Mouse (Mus musculus): ENCODE data around the gene Slc2a5.

The Slc2a5 gene

GRCm38 (mm10) chr4:150119055-150119454, at the start of gene Slc2a5:
TSS of gene Slc2a5 (plus strand) at chr4:150119283.
- DNase-seq = no peak

DNA sequence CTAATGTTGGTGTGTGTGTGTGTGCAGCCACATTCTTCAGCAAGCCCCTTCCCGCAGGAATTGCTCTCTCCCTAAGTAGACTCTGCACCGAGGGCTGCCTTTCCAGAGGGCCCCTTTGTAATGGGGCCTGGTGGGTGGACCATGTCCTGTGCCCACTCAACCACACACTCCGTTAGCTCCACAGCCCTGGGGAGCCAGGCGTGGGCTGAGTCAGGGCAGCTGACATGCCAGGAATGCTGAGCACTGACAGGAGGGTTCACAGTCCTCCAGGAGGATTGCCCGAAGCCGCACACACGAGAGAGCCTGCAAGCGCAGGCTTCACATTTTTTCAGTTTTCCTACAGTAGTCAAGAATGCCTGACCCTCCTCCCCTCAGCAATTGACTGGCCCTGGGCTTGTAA, 48.9 kb upstream of the Slc2a5 start:
- DNase-seq = peak; percentile 30 to 38

DNA sequence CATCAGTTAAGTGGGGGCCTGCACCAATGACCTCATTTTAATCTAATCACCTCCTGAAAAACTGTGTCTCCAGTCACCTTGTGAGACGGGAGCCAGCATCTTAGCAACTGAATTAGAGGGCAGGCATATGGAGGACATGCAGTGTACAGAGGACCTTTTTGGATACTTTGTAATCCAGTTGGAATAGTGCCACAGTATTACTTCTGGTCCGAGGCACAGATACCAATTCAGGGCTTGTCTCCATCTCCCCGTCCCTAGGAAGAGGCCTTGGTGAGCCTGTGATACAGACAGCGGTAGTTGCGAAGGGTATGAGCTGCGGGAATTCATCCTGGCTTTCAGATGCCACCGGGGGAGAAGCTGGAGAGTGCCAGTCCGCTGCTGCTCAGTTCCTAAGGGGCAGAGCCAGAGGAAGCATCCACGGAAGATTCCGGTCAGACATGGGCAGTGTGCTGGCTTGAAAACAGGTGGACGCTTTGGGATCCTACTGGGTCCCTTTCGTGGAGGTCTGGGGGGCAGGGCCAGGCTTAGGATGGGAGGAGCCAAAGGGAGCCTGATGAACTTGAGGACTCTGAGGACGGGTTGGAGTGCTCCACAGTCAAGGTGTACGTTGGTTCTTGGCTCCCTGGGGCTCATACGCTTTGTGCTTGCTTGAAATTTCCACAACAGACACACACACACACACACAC, 46.5 kb upstream of the Slc2a5 start:
- no peak for DNase-seq

DNA sequence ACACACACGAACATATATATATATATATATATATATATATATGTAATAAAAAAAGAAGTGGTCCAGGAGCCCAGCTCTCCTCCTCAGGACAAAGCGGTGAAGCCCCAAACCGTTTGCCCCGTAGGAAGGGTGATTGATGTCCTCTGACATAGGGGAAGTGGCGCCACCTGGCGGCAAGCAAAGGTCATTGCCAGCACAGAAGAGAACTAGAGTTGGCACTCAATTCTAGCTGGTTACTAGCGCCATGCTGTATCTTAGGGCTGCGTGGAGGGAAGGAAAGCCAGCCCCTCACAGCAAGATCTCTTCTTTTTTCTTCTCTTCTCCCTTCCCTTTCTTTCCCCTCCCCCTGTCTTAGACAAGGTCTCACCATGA, 46.0 kb upstream of the Slc2a5 start:
- peak; percentile 32 to 54 for DNase-seq

DNA sequence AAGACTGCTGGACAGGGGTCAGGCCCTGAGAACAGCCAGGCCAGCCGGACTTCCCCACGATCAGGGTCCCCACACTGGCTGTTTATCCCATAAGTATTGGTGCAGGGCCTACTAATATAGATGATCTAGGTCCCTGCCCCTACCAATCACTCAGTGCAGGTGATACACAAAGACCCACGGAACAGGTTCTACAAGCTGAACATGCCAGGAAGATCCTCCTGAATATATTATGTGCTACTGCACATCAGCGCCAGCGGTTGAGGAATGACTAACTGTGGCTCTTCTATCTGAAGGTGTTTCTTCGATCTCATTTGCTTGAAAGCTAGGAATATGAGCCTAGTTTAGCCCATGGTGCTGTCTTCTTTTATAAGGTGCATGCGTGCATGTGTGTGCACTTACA, 43.7 kb upstream of the Slc2a5 start:
- no peak for DNase-seq

DNA sequence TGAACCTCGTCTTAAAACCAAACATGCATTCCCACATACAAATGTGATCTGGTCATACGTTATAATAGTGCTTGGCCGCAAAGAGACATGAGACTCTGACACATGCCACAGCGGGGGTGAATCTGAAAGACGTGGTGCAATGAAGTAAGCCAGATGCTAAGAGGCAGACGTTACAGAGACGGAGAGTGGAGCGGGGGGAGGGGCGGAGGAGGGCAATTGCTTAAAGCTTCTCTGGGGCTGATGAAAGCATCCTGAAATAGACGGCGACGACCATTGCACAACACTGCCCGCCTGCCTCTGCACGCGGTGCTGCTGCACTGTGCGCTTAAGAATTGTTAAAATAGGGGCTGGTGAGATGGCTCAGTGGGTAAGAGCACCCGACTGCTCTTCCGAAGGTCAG, 42.9 kb upstream of the Slc2a5 start:
- DNase-seq = peak; percentile 68 to 78

- DNase-seq = no peak
Measured at GRCm38 (mm10) chr4:150078646-150079045, 40.4 kb upstream of the Slc2a5 start.

GRCm38 (mm10) chr4:150079244-150079643, 39.8 kb upstream of the Slc2a5 start:
- no peak for DNase-seq

GRCm38 (mm10) chr4:150080330-150080967, 38.6 kb upstream of the Slc2a5 start:
- peak in 1 of 2 experiments; percentile 43 for DNase-seq

DNA sequence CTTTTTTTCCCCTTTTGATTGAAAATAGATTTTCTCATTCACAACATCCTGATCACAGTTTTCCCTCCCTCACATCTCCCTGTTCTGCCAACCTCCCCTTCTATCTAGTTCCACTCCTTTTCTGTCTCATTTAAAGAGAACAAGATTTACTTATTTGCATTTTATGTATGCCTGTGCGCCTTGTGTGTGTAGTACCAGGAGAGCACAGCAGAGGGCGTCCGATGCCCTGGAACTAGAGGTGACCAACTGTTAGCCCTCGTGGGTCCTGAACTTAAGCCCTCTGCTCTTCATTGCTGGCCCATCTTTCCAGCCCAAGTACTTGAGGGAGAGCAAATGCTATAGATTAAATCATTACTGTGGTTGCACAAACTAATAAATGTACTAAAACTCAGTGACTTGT, 33.7 kb upstream of the Slc2a5 start:
- DNase-seq = no peak

DNA sequence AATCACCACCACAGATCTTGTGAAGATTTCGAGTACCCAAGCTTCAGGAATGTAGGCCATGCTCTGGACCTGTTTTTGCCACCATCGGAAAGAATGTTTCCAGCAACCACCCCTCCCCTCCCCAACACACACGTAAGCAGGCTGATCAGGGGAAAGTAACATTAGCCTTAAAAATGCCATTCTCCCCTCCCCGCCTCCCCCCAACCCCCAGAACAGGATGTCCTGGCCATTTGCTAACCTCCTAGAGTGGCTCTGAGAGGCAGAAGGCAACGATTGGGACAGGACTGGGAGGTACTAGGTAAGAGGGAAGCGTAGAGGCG, 32.3 kb upstream of the Slc2a5 start:
- DNase-seq = no peak

GRCm38 (mm10) chr4:150087161-150087889, 31.8 kb upstream of the Slc2a5 start, which contains the start of gene Gpr157:
TSS of gene Gpr157 (plus strand) at chr4:150087365.
- peak; percentile 96 to 97 for DNase-seq

GRCm38 (mm10) chr4:150087890-150088530, 31.1 kb upstream of the Slc2a5 start:
- DNase-seq = no peak

- peak; percentile 46 to 60 for DNase-seq
Measured at GRCm38 (mm10) chr4:150089121-150089520, 30.0 kb upstream of the Slc2a5 start.

- peak in 1 of 2 experiments; percentile 43 for DNase-seq
Measured at GRCm38 (mm10) chr4:150091887-150092582, 27.0 kb upstream of the Slc2a5 start.

DNA sequence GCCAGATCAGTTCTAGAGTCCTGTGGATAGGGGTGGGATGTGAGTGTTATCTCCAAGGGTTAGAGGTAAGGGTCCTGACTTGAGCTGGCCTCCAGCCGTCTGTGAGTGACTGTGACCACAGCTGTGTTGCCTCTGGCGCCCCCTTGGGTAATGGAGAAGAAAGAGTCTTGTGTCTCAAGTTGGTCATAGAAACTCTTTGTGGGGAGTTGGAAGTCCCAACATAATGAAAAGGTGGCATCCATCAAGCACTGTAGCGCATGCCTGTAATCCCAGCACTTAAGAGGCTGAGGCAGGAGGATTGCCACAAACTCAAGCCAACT, 26.5 kb upstream of the Slc2a5 start:
- DNase-seq = no peak

- no peak for DNase-seq
Measured at GRCm38 (mm10) chr4:150093560-150094462, 25.3 kb upstream of the Slc2a5 start.

GRCm38 (mm10) chr4:150094463-150094789, 24.7 kb upstream of the Slc2a5 start:
- no peak for DNase-seq

GRCm38 (mm10) chr4:150096309-150096708, 22.8 kb upstream of the Slc2a5 start:
- no peak for DNase-seq

GRCm38 (mm10) chr4:150097847-150098246, 21.2 kb upstream of the Slc2a5 start:
- DNase-seq = no peak

GRCm38 (mm10) chr4:150098880-150099279, 20.2 kb upstream of the Slc2a5 start:
- peak; percentile 37 to 59 for DNase-seq

GRCm38 (mm10) chr4:150102822-150103221, 16.3 kb upstream of the Slc2a5 start:
- no peak for DNase-seq
